Mouse (Mus musculus) lung, adult 2 months (tissue): ENCODE measurements around the gene Ass1. TPM values are rescaled to one million over a fixed set of nuclear protein-coding genes. Genes with fewer than 3 reads are reported as not detected.
"Not testable (repeated sequence)": the region's sequence is repeated elsewhere in the genome, so short reads cannot be mapped to it uniquely, and the experiment has no call there.

Experiments
- DNase-seq: peaks from one replicate; pipeline ENCODE4 v3.0.0; 2022
- H3K4me1 ChIP-seq: fragments of 200-500 bp; 2 replicates; pipeline ENCODE4 v1.6.1; 2011; ENCODE audit warnings: low read length; ENCODE audit not compliant: control insufficient read depth, insufficient read depth
- H3K4me3 ChIP-seq: fragments of 200-500 bp; replicated peaks from 2 replicates; pipeline ENCODE3; 2011; ENCODE audit warnings: low read depth, mild to moderate bottlenecking, control low read depth, low read length; ENCODE audit errors: extremely low read depth
- CTCF ChIP-seq: fragments of 200-500 bp; IDR thresholded peaks from 2 replicates; pipeline ENCODE4 v1.5.1; 2011; ENCODE audit warnings: mild to moderate bottlenecking, low read length, control low read depth; ENCODE audit not compliant: insufficient read depth
- POLR2A ChIP-seq: fragments of 200-500 bp; IDR thresholded peaks from 2 replicates; pipeline ENCODE4 v1.6.1; 2011; ENCODE audit warnings: low read depth, mild to moderate bottlenecking, control low read depth, low read length, borderline replicate concordance; ENCODE audit errors: extremely low read depth
- WGBS: fragments of 180-500 bp; shearing (Covaris S2); methylation state at CpG from one replicate; pipeline ENCODE4 v1.1.7; 2018; 5-methylcytosine and 5-hydroxymethylcytosine counted together
- polyA plus RNA-seq: library from polyadenylated mRNA; depleted of rRNA; stranded (reverse); fragments of >200 nt; gene quantifications from 2 replicates; pipeline ENCODE4 v1.2.3, GENCODE M21; 2012; rRNA removed

The Ass1 gene
- polyA plus RNA-seq, 1 experiment: 18.2 TPM

DNA sequence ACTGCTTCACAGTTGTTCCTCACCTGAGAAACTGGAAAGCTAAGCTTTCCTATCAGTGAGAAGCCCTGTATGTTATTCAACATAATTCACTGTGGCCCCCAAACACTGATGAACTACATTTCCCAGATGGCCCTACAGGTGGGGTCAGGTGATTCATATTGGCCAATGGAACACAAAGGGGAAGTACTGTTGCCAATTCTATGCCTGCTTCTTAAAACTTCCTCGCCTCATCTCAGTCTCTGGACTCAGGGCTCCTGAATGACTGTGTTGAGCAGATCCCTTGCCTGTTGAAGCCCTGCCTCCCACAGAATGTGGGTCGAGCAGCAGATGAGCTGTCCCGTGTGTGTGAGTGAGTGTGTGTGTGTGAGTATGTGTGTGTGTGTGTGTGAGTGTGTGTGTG is 80.5 kb downstream of the Ass1 start:
- Histone ChIP-seq H3K4me1 (no peaks in the 10 kb centered on the region), H3K4me3 (no peak overlapping the region)
- no peak for DNase-seq
- WGBS: 80% methylated on average over 3 of the region's 3 CpGs
- no peak for TF ChIP-seq POLR2A
- TF ChIP-seq CTCF: no peak

DNA sequence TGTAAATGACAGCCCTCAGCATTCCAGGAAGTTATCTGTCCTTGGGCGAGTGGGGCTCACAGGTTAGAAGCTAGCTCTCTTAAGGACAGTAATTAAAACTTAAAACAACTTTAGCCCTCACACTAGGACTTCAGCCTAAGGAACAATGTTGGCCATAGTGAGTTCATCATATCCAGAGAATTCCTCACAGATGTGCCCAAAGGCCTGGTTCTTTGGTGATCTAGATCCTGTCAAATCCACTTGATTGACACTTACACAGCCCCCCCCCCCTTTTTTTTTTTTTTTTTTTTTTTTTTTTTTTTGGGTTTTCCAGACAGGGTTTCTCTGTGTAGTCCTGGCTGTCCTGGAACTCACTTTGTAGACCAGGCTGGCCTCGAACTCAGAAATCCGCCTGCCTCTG is 81.3 kb downstream of the Ass1 start:
- not testable (repeated sequence) for H3K4me1 ChIP-seq, H3K4me3 ChIP-seq, DNase-seq
- WGBS: 93% methylated on average over 3 of the region's 3 CpGs

DNA sequence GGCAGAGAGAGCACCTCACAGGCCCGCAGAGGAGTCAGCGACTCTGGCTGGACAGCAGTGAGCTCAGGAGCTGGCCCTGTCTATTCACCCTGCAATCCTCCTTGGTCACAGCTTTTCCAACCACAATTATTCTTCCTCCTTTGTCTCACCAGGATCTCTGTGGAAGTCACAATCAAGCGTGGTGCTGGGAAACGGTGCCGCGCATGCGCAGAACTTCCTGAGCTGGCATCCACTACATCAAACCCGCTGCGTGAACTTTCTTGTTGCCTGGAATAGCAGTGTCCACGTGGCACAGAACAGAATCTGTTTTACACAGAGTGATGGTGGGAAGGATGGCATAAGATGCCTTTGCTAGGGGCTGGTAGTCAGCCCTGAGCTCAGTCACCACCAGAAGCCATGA is 82.0 kb downstream of the Ass1 start:
- WGBS: 81% methylated on average over 10 of the region's 10 CpGs
- Histone ChIP-seq H3K4me3 (no peak overlapping the region), H3K4me1 (no peaks in the 10 kb centered on the region)
- no peak for DNase-seq
- no peak for TF ChIP-seq CTCF
- no peak for TF ChIP-seq POLR2A

DNA sequence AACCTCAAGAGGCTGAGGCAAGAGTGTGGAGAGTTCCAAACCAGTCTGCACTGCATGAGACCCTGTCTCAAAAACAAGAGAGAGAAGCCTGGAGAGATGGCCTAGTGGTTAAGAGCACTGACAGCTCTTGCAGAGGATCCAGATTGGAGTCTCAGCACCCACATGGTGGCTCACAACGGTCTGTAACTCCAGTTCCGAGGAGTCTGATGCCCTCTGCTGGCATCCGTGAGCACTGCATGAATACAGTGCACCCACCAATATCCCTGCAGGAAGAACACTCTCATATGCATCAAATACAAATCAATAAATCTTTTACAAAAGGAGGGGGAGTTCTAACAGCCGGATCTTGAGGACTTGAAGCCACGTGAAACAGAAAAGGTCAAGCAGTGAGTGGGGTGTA is 84.6 kb downstream of the Ass1 start:
- WGBS: 90% methylated on average over 5 of the region's 5 CpGs
- TF ChIP-seq CTCF (peak; percentile 35), POLR2A (no peak)
- no peak for DNase-seq

More for the DNA sequence above, 84.6 kb downstream of the Ass1 start:
- Histone ChIP-seq H3K4me3 (no peak overlapping the region), H3K4me1 (no peaks in the 10 kb centered on the region)

Other genes with a start within 250 kb of the Ass1 start
- gene Ncs1, start 224.4 kb upstream of the Ass1 start, polyA plus RNA-seq: 2.2 and 2.5 TPM in 2 replicates
- gene Hmcn2, start 155.8 kb upstream of the Ass1 start, polyA plus RNA-seq: 10.8 and 16.8 TPM in 2 replicates
- gene Fubp3, start 102.4 kb downstream of the Ass1 start, polyA plus RNA-seq: 46.4 and 48.9 TPM in 2 replicates
- not detected in 2 replicates for gene Prdm12, start 169.8 kb downstream of the Ass1 start, polyA plus RNA-seq
- 7.7 and 8.8 TPM in 2 replicates for gene Exosc2, start 200.5 kb downstream of the Ass1 start, polyA plus RNA-seq
- 55.0 and 61.7 TPM in 2 replicates for gene Abl1, start 218.2 kb downstream of the Ass1 start, polyA plus RNA-seq